Mouse (Mus musculus) ovary, postnatal 36 days (tissue): ENCODE data around the gene Bcl2a1b.
"Not testable (repeated sequence)": the region's sequence is repeated elsewhere in the genome, so short reads cannot be mapped to it uniquely, and the experiment has no call there.

Source experiments
- DNase-seq: peaks from one replicate; pipeline ENCODE4 v3.0.0; 2022; ENCODE audit warnings: low spot score, mixed read lengths

Bcl2a1b gene

DNA sequence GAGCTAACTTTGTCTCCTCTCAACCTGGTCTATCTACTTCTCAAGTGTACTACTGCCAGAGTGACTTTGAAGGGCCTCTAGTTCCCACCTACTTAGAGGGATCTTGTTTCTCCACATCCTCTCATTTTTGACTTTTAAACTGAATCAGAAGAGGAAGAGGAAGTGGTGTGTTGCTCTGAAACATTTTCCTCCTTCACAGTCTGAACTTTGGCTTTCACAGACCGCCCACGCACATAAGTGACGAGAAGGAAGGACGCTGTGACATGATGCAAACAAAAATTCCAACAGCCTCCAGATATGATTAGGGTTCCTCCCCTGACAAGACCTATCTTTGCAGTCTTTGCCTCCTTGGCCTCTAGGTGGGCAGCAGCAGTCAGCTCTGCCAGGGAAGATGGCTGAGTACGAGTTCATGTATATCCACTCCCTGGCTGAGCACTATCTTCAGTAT, at the start of gene Bcl2a1b, which contains the start of gene Gm29094:
Bcl2a1b (plus strand) TSS at position 241 of the 448 bp plus-strand sequence.
Gm29094 (plus strand) TSS at position 411 of the 448 bp plus-strand sequence.
- not testable (repeated sequence) for DNase-seq

GRCm38 (mm10) chr9:89172539-89172938, 26.5 kb upstream of the Bcl2a1b start:
- DNase-seq: not testable (repeated sequence)

DNA sequence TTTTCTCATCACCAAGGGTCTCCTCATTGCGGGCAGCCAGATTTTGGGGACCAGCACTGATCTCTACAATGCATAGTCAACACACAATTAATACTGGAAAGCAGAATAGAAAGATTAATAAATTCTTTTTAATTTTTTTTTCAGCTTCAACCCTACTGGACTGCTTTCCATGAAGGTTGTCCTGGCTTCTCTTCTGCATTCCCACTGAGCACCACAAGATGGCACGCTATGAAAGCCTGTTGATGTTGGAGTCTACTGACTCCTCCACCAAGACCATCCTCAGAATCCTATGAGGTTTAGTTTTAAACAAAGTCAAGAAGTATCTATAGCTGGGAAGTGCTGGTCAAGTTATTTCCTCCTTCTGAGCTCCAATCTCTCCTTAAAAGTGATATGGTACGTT, 20.2 kb upstream of the Bcl2a1b start:
- DNase-seq: peak; percentile 65

- DNase-seq: not testable (repeated sequence)
These were observed 19.5 kb upstream of the Bcl2a1b start for GRCm38 (mm10) chr9:89179469-89179868.

- not testable (repeated sequence) for DNase-seq
These were observed 12.0 kb upstream of the Bcl2a1b start for GRCm38 (mm10) chr9:89187006-89187405.

DNA sequence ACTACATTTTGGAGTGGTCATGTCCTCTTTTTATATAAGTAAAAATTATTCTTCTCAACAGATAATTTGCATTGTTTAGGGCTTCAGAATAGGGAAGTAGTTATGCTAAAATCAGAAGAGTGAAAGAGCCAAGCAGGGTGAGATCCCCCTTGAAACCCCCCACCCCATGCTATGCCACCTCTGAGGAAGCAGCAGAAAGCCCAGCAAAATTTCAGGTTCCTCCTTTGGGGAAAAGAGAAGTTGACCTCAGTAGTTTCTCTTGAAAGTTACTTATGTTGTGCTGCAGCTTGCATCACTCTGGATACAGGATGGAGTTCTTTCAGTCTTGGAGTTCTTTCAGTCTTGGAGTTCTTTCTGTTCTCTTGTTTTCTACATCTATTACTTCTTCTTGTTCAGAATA, 3.5 kb upstream of the Bcl2a1b start:
- not testable (repeated sequence) for DNase-seq

DNA sequence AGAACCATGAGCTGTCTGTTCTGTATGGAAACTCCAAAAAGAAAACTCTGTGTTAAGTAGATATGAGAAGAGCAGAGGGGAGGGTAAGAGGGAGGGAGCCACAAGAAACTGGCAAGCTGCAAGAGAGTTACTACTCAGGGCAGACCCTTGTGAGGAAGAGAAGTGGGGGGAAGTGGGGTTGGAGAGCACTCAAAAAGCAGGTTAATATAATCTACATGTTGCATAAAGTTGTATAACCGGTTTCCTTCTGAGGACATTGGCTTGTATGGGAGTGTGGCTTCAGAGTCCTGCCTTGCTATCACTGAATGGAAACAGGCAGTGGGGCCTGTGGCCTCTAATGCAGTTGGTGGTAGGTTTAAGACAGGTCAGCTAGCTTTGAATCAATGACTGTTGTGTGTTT, 1.5 kb upstream of the Bcl2a1b start:
- DNase-seq: not testable (repeated sequence)

GRCm38 (mm10) chr9:89198349-89198748, 660 bp upstream of the Bcl2a1b start:
- not testable (repeated sequence) for DNase-seq

GRCm38 (mm10) chr9:89202256-89202655, 3.2 kb downstream of the Bcl2a1b start:
- not testable (repeated sequence) for DNase-seq

DNA sequence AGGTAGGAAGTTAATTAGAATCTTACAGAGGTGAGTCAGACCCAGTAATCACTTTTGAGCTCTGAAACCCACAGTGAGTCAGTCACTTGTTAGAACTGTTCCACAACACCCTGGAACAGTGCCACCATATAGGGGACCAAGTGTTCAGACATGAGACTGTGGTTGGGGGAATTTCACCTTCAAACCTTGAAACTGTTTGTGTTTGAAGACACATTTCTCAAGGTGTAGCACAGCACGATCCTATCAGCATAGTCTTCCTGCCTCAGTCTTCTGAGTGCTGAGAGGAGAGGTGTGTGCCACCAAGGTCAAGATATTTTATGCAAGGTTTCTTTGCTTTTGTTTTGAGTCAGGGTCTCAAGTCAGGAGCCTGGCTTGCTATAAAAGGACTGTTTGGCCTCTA, 9.9 kb downstream of the Bcl2a1b start:
- DNase-seq: not testable (repeated sequence)

- not testable (repeated sequence) for DNase-seq
These were observed 11.5 kb downstream of the Bcl2a1b start, which contains the start of gene Mthfs for GRCm38 (mm10) chr9:89210353-89211064. Gene Mthfs (plus strand): TSS chr9:89210676.

DNA sequence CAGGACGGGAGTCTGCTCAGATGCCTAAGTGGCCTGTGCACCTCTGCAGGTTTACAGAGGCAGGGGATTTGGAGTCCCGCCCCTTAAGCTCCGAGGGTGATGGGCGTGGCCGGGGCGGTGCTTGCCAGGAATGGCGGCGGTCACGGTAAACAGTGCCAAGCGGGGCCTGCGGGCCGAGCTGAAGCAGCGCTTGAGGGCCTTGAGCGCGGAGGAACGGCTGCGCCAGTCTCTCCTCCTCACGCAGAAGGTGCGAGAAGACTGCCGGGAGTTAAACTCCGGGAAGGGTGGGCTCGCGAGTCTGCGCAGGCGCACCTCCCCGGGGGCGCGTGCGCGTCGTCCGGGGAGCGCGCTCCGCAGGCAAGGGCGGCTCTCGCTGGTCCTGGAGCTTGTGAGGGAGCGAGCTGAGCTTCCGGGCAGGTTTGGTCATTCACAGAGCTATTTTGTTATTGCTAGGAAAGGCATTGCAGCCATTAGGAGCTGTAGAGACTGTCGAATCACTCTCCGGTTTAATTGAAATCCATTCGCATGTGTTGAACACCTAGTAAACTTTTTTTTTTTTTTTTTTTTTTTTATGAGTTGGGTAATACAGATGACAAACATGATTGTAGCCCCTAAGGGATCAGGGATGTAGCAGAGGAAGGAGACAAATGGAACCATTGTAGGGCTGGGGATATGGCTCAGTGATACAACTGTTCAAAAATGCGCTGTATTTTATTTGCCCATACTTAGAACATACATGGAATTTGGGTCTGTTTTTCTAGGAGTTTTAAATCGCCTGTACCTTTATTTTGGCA, 12.3 kb downstream of the Bcl2a1b start:
- DNase-seq: peak; percentile 88

- not testable (repeated sequence) for DNase-seq
These were observed 13.4 kb downstream of the Bcl2a1b start for GRCm38 (mm10) chr9:89212428-89212827.

DNA sequence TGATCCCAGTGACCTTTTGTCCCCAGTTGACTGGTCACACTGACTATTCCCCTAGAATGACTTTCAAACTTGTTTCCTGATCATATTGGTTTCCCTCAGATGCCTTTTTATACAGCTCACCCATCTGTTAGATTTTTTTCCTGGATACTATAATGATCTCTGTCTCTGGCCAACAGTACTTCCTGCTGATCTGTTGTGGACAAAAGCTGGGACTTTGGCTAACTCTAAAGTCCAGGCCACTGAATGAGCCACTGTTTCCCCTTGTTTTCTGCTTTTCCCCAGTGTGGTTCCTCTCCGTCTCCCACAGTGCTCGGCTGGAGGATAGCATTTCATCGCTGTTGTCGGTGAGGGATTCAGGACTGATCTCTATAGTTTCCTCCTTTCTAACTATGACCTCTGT, 19.2 kb downstream of the Bcl2a1b start:
- DNase-seq: not testable (repeated sequence)

- not testable (repeated sequence) for DNase-seq
These were observed 20.7 kb downstream of the Bcl2a1b start for GRCm38 (mm10) chr9:89219668-89220067.

DNA sequence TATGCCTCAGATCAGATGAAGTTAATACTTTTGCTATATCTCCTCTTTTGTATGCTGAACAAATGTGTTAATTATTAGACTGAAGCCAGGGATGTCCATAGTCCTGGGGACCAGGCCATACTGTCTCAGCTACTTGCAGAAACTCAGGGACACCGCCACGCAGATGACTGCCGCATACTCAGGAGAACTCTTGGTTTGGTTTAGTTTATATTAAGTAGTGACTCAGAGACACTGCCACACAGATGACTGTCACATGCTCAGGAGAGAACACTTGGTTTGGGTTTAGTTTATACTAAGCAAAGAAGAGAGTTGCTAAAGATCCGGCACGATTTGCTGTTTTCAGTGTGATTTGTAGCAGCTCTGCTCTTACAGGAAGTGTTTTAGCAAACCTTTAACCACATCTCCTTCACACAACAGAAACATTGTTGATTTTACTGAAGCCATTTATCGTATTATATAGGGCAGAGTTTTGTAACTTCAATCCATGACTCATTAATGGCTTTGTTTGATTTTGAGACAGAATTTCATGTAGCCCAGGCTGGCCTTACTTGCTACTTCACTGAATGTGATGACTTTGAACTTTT, 21.8 kb downstream of the Bcl2a1b start:
- not testable (repeated sequence) for DNase-seq

DNA sequence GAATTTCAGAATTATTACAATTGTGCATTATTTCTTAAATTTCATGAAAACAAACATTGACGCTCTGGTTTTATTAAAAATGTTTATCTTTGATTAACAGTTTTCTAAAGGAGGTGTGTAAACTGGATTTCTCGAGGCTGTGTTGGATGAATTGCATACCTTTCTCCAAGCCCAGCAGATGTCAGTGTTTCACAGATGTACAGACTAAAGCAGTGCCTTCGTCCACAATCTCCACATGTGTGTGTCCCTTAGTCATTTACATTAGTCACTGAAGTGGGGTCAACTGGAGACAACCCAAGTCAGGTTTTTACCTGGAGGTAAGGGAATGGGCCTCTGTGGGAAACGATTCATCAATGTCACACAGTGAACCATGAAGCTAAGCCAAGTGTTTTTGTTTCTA, 27.1 kb downstream of the Bcl2a1b start:
- DNase-seq: no peak

- no peak for DNase-seq
These were observed 29.1 kb downstream of the Bcl2a1b start for GRCm38 (mm10) chr9:89228122-89228521.

DNA sequence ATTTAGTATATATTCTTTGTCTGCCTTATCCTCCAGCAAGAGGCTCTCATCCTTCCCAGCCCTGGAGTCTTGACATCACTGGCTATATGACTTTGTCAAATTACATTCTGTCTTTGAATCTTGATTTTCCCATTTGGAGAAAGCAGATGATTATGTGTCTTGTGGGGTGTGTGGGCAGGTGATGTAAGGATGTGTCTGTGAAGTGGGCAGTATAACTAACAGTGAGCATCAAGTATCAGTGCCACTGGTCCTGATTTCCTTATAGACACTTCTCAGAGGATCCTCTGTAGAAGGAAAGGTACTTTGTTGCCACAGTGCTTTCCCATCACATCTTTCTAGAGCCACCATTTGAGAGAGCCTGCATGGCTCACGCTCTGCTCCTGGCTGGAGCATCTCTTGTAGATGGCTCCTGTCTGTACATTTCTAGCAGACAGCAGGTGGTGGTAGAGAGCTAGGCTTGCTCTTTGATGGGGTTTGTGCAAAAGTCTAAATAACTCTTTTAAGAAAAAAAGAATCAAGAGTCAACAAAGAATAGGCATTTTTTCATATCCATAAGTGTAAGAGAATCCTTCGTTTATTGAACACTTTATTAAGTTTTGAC, 32.0 kb downstream of the Bcl2a1b start:
- DNase-seq: peak; percentile 33

- DNase-seq: not testable (repeated sequence)
These were observed 38.1 kb downstream of the Bcl2a1b start for GRCm38 (mm10) chr9:89237131-89237530.

DNA sequence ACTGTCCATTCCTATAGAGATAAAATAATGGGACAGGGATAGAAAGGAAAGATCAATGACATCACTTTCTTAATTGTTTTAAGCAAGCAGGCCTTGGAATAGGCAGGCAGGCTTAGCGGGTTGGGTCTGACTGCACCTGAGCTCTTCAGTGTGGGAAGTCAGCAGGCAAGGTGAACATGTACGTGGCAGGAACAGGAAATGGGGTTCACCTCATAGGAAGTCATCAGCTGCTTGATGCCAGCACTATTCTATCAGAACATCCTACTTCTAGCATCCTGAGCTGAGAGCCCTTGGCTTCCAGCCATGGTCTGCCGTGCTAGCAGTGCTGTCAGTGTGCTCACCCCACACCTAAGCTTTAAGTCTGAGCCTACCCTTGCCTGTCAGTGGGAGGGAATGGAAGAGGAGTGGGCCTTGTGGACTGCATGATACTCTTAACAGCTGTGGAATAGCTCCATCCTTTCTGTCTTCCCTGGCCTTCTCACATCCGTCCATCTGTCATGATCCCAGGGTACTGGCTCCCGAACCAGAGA, 40.0 kb downstream of the Bcl2a1b start:
- DNase-seq: not testable (repeated sequence)
